Mouse (Mus musculus) frontal cortex, postnatal 14 days (tissue): ENCODE measurements around the gene Wdr4.
"Not testable (repeated sequence)": the region's sequence is repeated elsewhere in the genome, so short reads cannot be mapped to it uniquely, and the experiment has no call there.

Source experiments
- DNase-seq, 2 experiments: peaks; one replicate each; pipeline ENCODE4 v3.0.0; 2022; ENCODE audit warnings: low spot score in 2 of 2

The Wdr4 gene

GRCm38 (mm10) chr17:31519946-31520838 lies at the start of gene Wdr4, which contains the start of gene Ndufv3:
Gene Wdr4, minus strand, starts transcription at chr17:31519980.
Gene Ndufv3, plus strand, starts transcription at chr17:31520115.
- peak; percentile 97 to 98 for DNase-seq

- no peak for DNase-seq
Observed at GRCm38 (mm10) chr17:31566276-31566675, 46.5 kb upstream of the Wdr4 start.

- peak; percentile 55 for DNase-seq
Observed at GRCm38 (mm10) chr17:31565141-31566056, 45.6 kb upstream of the Wdr4 start.

GRCm38 (mm10) chr17:31564858-31565140 lies 45.0 kb upstream of the Wdr4 start:
- DNase-seq = no peak

GRCm38 (mm10) chr17:31564015-31564857 lies 44.5 kb upstream of the Wdr4 start, which contains the start of gene Pknox1:
Gene Pknox1, plus strand, starts transcription at chr17:31564734.
- peak; percentile 99 for DNase-seq

GRCm38 (mm10) chr17:31563632-31564014 lies 43.8 kb upstream of the Wdr4 start:
- peak in 1 of 2 experiments; percentile 28 for DNase-seq

- no peak for DNase-seq
Observed at GRCm38 (mm10) chr17:31559021-31559789, 39.4 kb upstream of the Wdr4 start.

- no peak for DNase-seq
Observed at GRCm38 (mm10) chr17:31557947-31558542, 38.3 kb upstream of the Wdr4 start.

- DNase-seq = no peak
Observed at GRCm38 (mm10) chr17:31557124-31557880, 37.5 kb upstream of the Wdr4 start.

GRCm38 (mm10) chr17:31556253-31556652 lies 36.5 kb upstream of the Wdr4 start:
- no peak for DNase-seq

- DNase-seq = not testable (repeated sequence)
Observed at GRCm38 (mm10) chr17:31552601-31553000, 32.8 kb upstream of the Wdr4 start.

GRCm38 (mm10) chr17:31549389-31549788 lies 29.6 kb upstream of the Wdr4 start:
- no peak for DNase-seq

- no peak for DNase-seq
Observed at GRCm38 (mm10) chr17:31547974-31548373, 28.2 kb upstream of the Wdr4 start.

GRCm38 (mm10) chr17:31546444-31547196 lies 26.8 kb upstream of the Wdr4 start:
- DNase-seq = no peak

GRCm38 (mm10) chr17:31543574-31543973 lies 23.8 kb upstream of the Wdr4 start:
- DNase-seq = no peak

GRCm38 (mm10) chr17:31541460-31541831 lies 21.7 kb upstream of the Wdr4 start:
- no peak for DNase-seq

GRCm38 (mm10) chr17:31540809-31541459 lies 21.2 kb upstream of the Wdr4 start:
- no peak for DNase-seq

- no peak for DNase-seq
Observed at GRCm38 (mm10) chr17:31540101-31540500, 20.3 kb upstream of the Wdr4 start.
